Mouse (Mus musculus): ENCODE measurements around the gene Emilin3. TPM values are rescaled to one million over a fixed set of nuclear protein-coding genes. Genes with fewer than 3 reads are reported as not detected.
A peak's percentile ranks its signal among the peaks of the same experiment; 100 is the strongest.

Emilin3 gene
- total RNA-seq, 1 experiment = 2.8 TPM

DNA sequence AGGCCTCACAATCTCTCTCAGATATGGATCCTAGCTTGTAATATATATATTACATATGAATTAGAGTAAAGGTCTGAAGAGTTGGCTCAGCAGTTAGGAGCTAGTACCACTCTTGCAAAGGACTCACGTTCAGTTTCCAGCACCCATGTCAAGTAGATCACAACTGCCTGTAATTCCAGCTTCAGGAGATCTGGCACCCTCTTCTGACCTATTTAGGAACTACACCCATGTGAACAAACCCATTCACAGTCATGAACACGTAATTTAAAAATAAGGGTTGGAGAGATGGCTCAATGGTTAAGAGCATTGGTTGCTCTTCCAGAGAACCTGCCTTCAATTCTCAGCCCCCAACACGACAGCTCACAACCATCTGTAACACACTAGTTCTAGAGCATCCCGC is 36.0 kb downstream of the Emilin3 start:
- no peaks in the 10 kb centered on the region for H3K36me3 ChIP-seq (ENCODE audit: control insufficient read depth, insufficient read depth, low read length, poor library complexity, severe bottlenecking)
- in situ Hi-C loops (cut with MboI; ENCODE audit: low sequenced_read_pairs in 2 of 2, unreplicated experiment in 2 of 2) = loop anchor here in 1 of 2 experiments (25.0 kb wide), 1 partner anchor 464 kb away; no protein-coding TSS in a partner anchor
- H3K9ac ChIP-seq (ENCODE audit: insufficient read depth, low read depth, low read length, poor library complexity, severe bottlenecking) = no peak overlapping the region
- TF ChIP-seq ZNF384 (IDR thresholded peaks at IDR 0.05; ENCODE audit: low read depth, low read length) = no peak
- TF ChIP-seq CHD2 (IDR thresholded peaks at IDR 0.05; ENCODE audit: low read depth, low read length) = no peak
- no peak for TF ChIP-seq HCFC1 (IDR thresholded peaks at IDR 0.05; ENCODE audit: borderline replicate concordance, insufficient read depth, low read length)
- TF ChIP-seq MAFK (IDR thresholded peaks at IDR 0.05; ENCODE audit: insufficient read depth, low read depth, low read length) = no peak
- no peak for TF ChIP-seq ZC3H11A (IDR thresholded peaks at IDR 0.05; ENCODE audit: borderline replicate concordance, low read depth, low read length)
- no peak overlapping the region for H3K4me3 ChIP-seq (ENCODE audit: insufficient read depth in 1 of 2, low read depth in 1 of 2, low read length in 2 of 2, poor library complexity in 1 of 2, severe bottlenecking in 1 of 2)
- DNase-seq (ENCODE audit: low read depth, low spot score) = no peak
- H3K9me3 ChIP-seq (ENCODE audit: control insufficient read depth, insufficient read depth, low read depth, low read length) = no peaks in the 10 kb centered on the region
- H3K4me1 ChIP-seq (ENCODE audit: control insufficient read depth in 2 of 2, insufficient read depth in 2 of 2, low read length in 2 of 2, poor library complexity in 1 of 2) = no peaks in the 10 kb centered on the region; a peak in 1 of 4 replicates
- H3K27ac ChIP-seq (ENCODE audit: insufficient read depth, low read depth, low read length, poor library complexity, severe bottlenecking) = no peak overlapping the region

DNA sequence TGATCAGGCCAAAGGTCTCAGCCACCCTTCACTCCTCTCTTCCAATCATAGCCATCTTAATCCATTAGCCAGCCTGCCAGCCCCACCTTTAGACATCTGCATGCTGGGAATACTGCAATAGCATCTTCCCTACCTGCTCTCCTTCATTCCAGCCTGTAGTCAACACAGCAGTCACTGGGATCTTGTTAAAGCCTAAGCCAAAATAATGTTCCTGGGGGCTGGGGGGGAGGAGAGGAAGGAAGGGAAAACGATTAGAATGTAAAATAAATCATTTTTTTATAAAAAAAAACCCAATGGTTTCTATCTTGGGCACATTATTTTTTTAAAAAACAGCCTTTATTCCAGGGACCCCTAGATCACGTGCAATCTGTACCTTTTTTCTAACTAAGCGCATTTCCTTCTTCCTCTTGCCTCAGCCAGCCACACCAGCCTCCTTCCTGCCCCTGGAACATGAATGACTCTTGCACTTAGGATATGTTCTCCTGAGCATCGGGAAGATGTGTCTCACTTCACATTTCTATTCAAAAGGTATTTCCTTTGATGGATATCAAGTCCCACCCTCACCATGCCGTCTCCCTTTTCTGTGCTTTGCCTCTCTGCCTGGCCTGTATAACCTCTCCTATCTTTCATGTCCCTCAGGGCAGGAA is 37.8 kb downstream of the Emilin3 start:
- Histone ChIP-seq H3K4me1 (ENCODE audit: control insufficient read depth in 2 of 2, insufficient read depth in 2 of 2, low read length in 2 of 2, poor library complexity in 1 of 2) (no peaks in the 10 kb centered on the region; a peak in 1 of 4 replicates), H3K4me3 (ENCODE audit: insufficient read depth in 1 of 2, low read depth in 1 of 2, low read length in 2 of 2, poor library complexity in 1 of 2, severe bottlenecking in 1 of 2) (no peak overlapping the region), H3K36me3 (ENCODE audit: control insufficient read depth, insufficient read depth, low read length, poor library complexity, severe bottlenecking) (no peaks in the 10 kb centered on the region), H3K9ac (ENCODE audit: insufficient read depth, low read depth, low read length, poor library complexity, severe bottlenecking) (no peak overlapping the region), H3K9me3 (ENCODE audit: control insufficient read depth, insufficient read depth, low read depth, low read length) (no peaks in the 10 kb centered on the region), H3K27ac (ENCODE audit: insufficient read depth, low read depth, low read length, poor library complexity, severe bottlenecking) (no peak overlapping the region)
- in situ Hi-C loops (cut with MboI; ENCODE audit: low sequenced_read_pairs in 2 of 2, unreplicated experiment in 2 of 2) = no loop called here
- no peak for TF ChIP-seq MAFK (IDR thresholded peaks at IDR 0.05; ENCODE audit: insufficient read depth, low read depth, low read length)
- no peak for TF ChIP-seq ZC3H11A (IDR thresholded peaks at IDR 0.05; ENCODE audit: borderline replicate concordance, low read depth, low read length)
- no peak for TF ChIP-seq ZNF384 (IDR thresholded peaks at IDR 0.05; ENCODE audit: low read depth, low read length)
- no peak for TF ChIP-seq HCFC1 (IDR thresholded peaks at IDR 0.05; ENCODE audit: borderline replicate concordance, insufficient read depth, low read length)
- TF ChIP-seq CHD2 (IDR thresholded peaks at IDR 0.05; ENCODE audit: low read depth, low read length) = no peak
- no peak for DNase-seq (ENCODE audit: low read depth, low spot score)

DNA sequence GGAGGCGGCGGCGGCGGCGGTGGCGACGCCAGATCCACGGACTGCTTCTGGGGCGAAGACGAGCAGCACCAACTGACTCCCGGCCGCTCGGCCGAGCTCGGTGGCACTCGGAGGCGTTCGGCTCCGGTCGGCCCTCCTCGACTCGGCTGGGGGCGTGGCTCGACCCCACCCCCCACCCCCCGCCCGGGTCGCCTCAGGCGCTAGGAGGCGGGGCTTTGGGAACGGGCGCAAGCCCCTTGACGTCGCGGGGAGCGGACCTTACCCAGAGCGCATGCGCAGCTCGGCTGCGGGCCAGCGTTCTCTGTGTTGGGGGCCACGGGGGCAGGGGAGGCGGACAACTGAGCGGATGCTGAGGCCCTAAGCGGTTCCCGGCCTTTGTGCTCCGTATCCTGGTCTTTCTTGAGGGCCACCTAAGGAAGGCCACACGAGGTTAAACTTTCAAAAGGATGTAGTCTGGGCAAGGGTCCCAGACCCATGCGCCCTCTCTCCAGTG is 39.2 kb downstream of the Emilin3 start, which contains the start of gene Zhx3:
Zhx3 (minus strand) TSS at position 109 of the 493 bp plus-strand sequence.
- peak within 1 kb of the TSS; percentile 71 to 99 for H3K4me3 ChIP-seq (ENCODE audit: insufficient read depth in 1 of 2, low read depth in 1 of 2, low read length in 2 of 2, poor library complexity in 1 of 2, severe bottlenecking in 1 of 2)
- H3K27ac ChIP-seq (ENCODE audit: insufficient read depth, low read depth, low read length, poor library complexity, severe bottlenecking) = no peak within 1 kb of the TSS
- no peaks in the 10 kb centered on the region; a peak in 1 of 4 replicates for H3K4me1 ChIP-seq (ENCODE audit: control insufficient read depth in 2 of 2, insufficient read depth in 2 of 2, low read length in 2 of 2, poor library complexity in 1 of 2)
- no peaks in the 10 kb centered on the region for H3K9me3 ChIP-seq (ENCODE audit: control insufficient read depth, insufficient read depth, low read depth, low read length)
- peak; percentile 72 for DNase-seq (ENCODE audit: low read depth, low spot score)
- peak within 1 kb of the TSS; percentile 83 for H3K9ac ChIP-seq (ENCODE audit: insufficient read depth, low read depth, low read length, poor library complexity, severe bottlenecking)
- H3K36me3 ChIP-seq (ENCODE audit: control insufficient read depth, insufficient read depth, low read length, poor library complexity, severe bottlenecking) = no peaks in the 10 kb centered on the region
- in situ Hi-C loops (cut with MboI; ENCODE audit: low sequenced_read_pairs in 2 of 2, unreplicated experiment in 2 of 2) = no loop called here
- TF ChIP-seq HCFC1 (IDR thresholded peaks at IDR 0.05; ENCODE audit: borderline replicate concordance, insufficient read depth, low read length) (no peak), CHD2 (IDR thresholded peaks at IDR 0.05; ENCODE audit: low read depth, low read length) (no peak), MAFK (IDR thresholded peaks at IDR 0.05; ENCODE audit: insufficient read depth, low read depth, low read length) (no peak), ZNF384 (IDR thresholded peaks at IDR 0.05; ENCODE audit: low read depth, low read length) (no peak), ZC3H11A (IDR thresholded peaks at IDR 0.05; ENCODE audit: borderline replicate concordance, low read depth, low read length) (no peak)

DNA sequence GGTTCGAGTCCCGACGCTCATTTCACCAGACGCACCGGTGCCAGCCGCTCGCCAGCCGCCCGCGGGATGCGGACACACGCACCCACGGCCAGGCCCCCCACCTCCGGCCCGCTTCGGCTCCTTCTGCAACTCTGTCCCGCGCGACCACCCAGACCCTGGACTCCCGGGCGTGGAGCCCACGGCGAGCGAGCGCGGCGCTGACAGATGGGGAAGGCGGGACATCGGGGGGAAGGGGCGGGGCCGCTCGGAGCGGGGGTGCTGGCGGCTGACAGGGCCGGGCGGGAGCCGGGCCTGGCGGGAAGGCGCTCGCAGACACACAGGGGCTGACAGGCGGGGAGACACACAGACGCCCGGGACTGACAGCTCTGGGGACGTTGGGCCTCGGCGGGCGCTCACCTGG is 39.7 kb downstream of the Emilin3 start:
- Histone ChIP-seq H3K36me3 (ENCODE audit: control insufficient read depth, insufficient read depth, low read length, poor library complexity, severe bottlenecking) (no peaks in the 10 kb centered on the region), H3K9ac (ENCODE audit: insufficient read depth, low read depth, low read length, poor library complexity, severe bottlenecking) (peak overlapping the region; percentile 83), H3K9me3 (ENCODE audit: control insufficient read depth, insufficient read depth, low read depth, low read length) (no peaks in the 10 kb centered on the region), H3K4me3 (ENCODE audit: insufficient read depth in 1 of 2, low read depth in 1 of 2, low read length in 2 of 2, poor library complexity in 1 of 2, severe bottlenecking in 1 of 2) (peak overlapping the region; percentile 71 to 99), H3K4me1 (ENCODE audit: control insufficient read depth in 2 of 2, insufficient read depth in 2 of 2, low read length in 2 of 2, poor library complexity in 1 of 2) (no peaks in the 10 kb centered on the region; a peak in 1 of 4 replicates), H3K27ac (ENCODE audit: insufficient read depth, low read depth, low read length, poor library complexity, severe bottlenecking) (no peak overlapping the region)
- no peak for TF ChIP-seq HCFC1 (IDR thresholded peaks at IDR 0.05; ENCODE audit: borderline replicate concordance, insufficient read depth, low read length)
- TF ChIP-seq MAFK (IDR thresholded peaks at IDR 0.05; ENCODE audit: insufficient read depth, low read depth, low read length) = no peak
- no peak for TF ChIP-seq ZC3H11A (IDR thresholded peaks at IDR 0.05; ENCODE audit: borderline replicate concordance, low read depth, low read length)
- no peak for TF ChIP-seq ZNF384 (IDR thresholded peaks at IDR 0.05; ENCODE audit: low read depth, low read length)
- TF ChIP-seq CHD2 (IDR thresholded peaks at IDR 0.05; ENCODE audit: low read depth, low read length) = no peak
- no peak for DNase-seq (ENCODE audit: low read depth, low spot score)
- in situ Hi-C loops (cut with MboI; ENCODE audit: low sequenced_read_pairs in 2 of 2, unreplicated experiment in 2 of 2) = no loop called here
